Mouse (Mus musculus): ENCODE results near the gene Cebpz. TPM values are rescaled to one million over a fixed set of nuclear protein-coding genes. Genes with fewer than 3 reads are reported as not detected.

Gene Cebpz
- polyA plus RNA-seq, 1 experiment = 27.2 TPM

DNA sequence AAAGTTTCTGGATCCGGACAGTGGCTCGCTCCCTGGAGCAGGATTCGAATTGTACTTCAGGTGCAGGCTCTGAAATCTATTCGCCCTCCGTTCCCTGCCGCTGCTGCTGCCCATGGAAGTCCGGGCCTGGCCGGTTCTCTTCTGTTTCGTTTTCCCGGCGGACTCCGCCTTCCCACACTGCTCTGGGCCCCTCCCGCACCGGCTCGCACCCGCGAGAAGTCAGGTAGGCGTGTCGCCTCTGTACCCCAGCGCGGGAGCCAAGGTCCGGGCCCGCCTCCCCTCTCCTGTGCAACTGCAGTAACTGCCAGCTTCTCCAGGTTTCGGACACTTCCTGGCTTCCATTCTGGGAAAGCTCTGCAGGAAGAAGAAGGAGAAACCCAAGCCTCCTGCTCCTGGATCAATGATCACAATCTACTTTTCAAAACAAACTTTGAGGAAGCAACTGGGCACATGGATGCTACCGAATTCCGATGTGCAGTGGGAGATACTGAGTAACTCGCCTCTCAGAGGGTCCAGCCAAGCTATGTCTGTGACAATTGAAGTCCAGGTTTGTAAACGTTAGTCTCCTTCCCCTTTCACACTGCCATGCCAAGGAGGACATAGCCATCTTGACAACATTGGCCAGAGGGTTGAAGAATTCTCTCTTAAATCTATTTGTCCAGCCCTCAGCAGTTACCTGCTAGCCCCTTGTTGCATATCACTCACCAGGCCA is 54.3 kb downstream of the Cebpz start, which contains the start of gene Eif2ak2:
Gene Eif2ak2 (minus strand): TSS at position 173 of the 712 bp plus-strand sequence.
- H3K27ac ChIP-seq (replicated peaks; ENCODE audit: low read depth, low read length) = peak within 1 kb of the TSS; percentile 75
- peak within 1 kb of the TSS; percentile 92 for H3K4me3 ChIP-seq (ENCODE audit: insufficient read depth, low read depth, low read length)
- no peaks in the 10 kb centered on the region; the same call in 1 of the 2 replicates for H3K4me1 ChIP-seq (ENCODE audit: control insufficient read depth, insufficient read depth, insufficient read length, low read length)

DNA sequence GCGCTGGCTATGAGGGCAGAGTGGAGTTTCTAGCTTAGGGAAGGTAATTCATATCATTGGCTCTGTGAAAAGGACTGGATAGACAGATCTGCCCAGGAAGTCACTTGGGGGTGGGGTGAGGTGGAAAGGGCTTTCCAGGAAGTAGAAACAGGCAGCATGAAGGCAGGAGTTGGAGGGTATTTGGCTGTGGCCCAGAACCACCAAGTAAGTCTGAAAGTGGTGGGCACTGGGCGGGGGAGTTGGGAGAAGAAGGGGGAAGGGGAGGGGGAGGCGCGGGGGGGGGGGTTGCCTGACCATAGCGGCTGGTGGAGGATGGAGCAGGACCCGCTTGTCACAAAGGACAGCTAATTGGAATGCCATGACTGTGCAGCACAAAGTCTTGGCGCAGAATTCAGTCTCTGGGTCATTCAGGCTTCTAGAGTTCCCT is 55.0 kb downstream of the Cebpz start:
- Histone ChIP-seq H3K27ac (replicated peaks; ENCODE audit: low read depth, low read length) (peak overlapping the region; percentile 75), H3K4me3 (ENCODE audit: insufficient read depth, low read depth, low read length) (peak overlapping the region; percentile 92)

DNA sequence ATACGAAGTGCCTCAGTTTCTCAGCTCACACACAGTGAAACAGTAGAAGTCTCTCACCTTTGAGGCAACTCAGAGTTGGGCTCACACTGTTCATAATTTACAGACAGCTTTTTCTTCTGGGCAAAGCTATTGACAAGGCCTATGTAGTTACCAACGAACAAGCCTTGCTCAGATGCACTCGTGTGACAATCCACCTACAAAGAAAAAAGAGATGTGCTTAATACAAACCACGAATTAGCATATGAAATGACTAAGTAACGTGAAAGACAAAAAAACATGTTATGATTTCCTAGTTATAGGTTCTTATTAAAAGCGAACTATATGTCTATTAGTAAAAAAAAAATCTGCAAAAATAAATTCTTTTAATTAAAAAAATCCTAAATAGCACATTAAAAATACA is 63.0 kb downstream of the Cebpz start:
- H3K4me1 ChIP-seq (ENCODE audit: control insufficient read depth, insufficient read depth, insufficient read length, low read length) = no peaks in the 10 kb centered on the region
- no peak overlapping the region for H3K4me3 ChIP-seq (ENCODE audit: insufficient read depth, low read depth, low read length)
- H3K27ac ChIP-seq (replicated peaks; ENCODE audit: low read depth, low read length) = no peak overlapping the region

More for the DNA sequence above, 55.0 kb downstream of the Cebpz start:
- no peaks in the 10 kb centered on the region; the same call in 1 of the 2 replicates for H3K4me1 ChIP-seq (ENCODE audit: control insufficient read depth, insufficient read depth, insufficient read length, low read length)

Other genes starting within 250 kb of the Cebpz start
- 6.4 and 7.8 TPM in 2 replicates for gene Strn, start 199.9 kb downstream of the Cebpz start, polyA plus RNA-seq (2012; ENCODE audit: insufficient read depth, insufficient read length, missing spikeins)
- 24.7 and 32.8 TPM in 2 replicates for gene Heatr5b, start 101.7 kb downstream of the Cebpz start, polyA plus RNA-seq (2012; ENCODE audit: insufficient read depth, insufficient read length, missing spikeins)
- gene Gpatch11, start 101.5 kb downstream of the Cebpz start, polyA plus RNA-seq (2012; ENCODE audit: insufficient read depth, insufficient read length, missing spikeins) = 39.0 and 60.0 TPM in 2 replicates
- gene Eif2ak2, start 54.5 kb downstream of the Cebpz start, polyA plus RNA-seq (2012; ENCODE audit: insufficient read depth, insufficient read length, missing spikeins) = 10.0 and 12.0 TPM in 2 replicates
- gene Sult6b1, start 30.1 kb downstream of the Cebpz start, polyA plus RNA-seq (2012; ENCODE audit: insufficient read depth, insufficient read length, missing spikeins) = not detected in 2 replicates
- 88.0 and 93.4 TPM in 2 replicates for gene Cebpzos, start 20.6 kb downstream of the Cebpz start, polyA plus RNA-seq (2012; ENCODE audit: insufficient read depth, insufficient read length, missing spikeins)
- gene Ndufaf7, start 70 bp upstream of the Cebpz start, polyA plus RNA-seq (2012; ENCODE audit: insufficient read depth, insufficient read length, missing spikeins) = 69.0 and 96.7 TPM in 2 replicates
- gene Prkd3, start 83.8 kb upstream of the Cebpz start, polyA plus RNA-seq (2012; ENCODE audit: insufficient read depth, insufficient read length, missing spikeins) = 8.6 and 12.2 TPM in 2 replicates
- gene Qpct, start 114.8 kb upstream of the Cebpz start, polyA plus RNA-seq (2012; ENCODE audit: insufficient read depth, insufficient read length, missing spikeins) = 3.1 and 4.0 TPM in 2 replicates

Data from brown adipose tissue, adult 24 weeks (tissue).